Comparison of ENCODE assay signal across 21 mouse cellular contexts in genomic region chr10:20202171-20202570, GRCm38 (mm10). TPM values are rescaled to one million over a fixed set of nuclear protein-coding genes. Genes with fewer than 3 reads are reported as not detected.
DNase-seq lines count a peak whose midpoint lies in the region; ATAC-seq and TF ChIP-seq lines count a peak whose summit lies in the region.
"Had no signal": no experiment of that assay in that cellular context is flagged by ENCODE, and none has a peak within 500 bp of the region (broad histone marks: within the 10 kb centered on the region; RNA-seq: fewer than 3 reads in every experiment).

No protein-coding gene starts in this region.

- peak; percentile 36; the same call in 1 of the 2 replicates for ATAC-seq in heart, postnatal 0 days (ENCODE audit: insufficient read depth, low read depth)
- no peak; the same call in 1 of the 2 replicates for ATAC-seq in intestine, embryonic 15.5 days
- ATAC-seq: forebrain, embryonic 15.5 days had no signal

- TF ChIP-seq CTCF in heart, postnatal 0 days (IDR thresholded peaks at IDR 0.05; ENCODE audit: low read depth) = no peak
- TF ChIP-seq CTCF in layer of hippocampus, adult 2 months (conservative IDR thresholded peaks at IDR 0.05) = no peak

- H3K27me3 ChIP-seq in heart, postnatal 0 days (ENCODE audit: control insufficient read depth, insufficient read depth, low read length) = no peaks in the 10 kb centered on the region
- no peaks in the 10 kb centered on the region for H3K27me3 ChIP-seq in intestine, embryonic 15.5 days (replicated peaks)
- H3K27me3 ChIP-seq in embryonic facial prominence, embryonic 10.5 days (replicated peaks; ENCODE audit: low read depth, poor library complexity, severe bottlenecking) = no peaks in the 10 kb centered on the region
- H3K27me3 ChIP-seq: forebrain, embryonic 15.5 days; liver, embryonic 15.5 days; neural tube, embryonic 13.5 days had no signal

- no peak overlapping the region for H3K4me3 ChIP-seq in heart, postnatal 0 days (ENCODE audit: low read depth, low read length)
- no peak overlapping the region for H3K4me3 ChIP-seq in layer of hippocampus, adult 2 months
- no peak overlapping the region for H3K4me3 ChIP-seq in intestine, embryonic 15.5 days (replicated peaks)
- H3K4me3 ChIP-seq in embryonic facial prominence, embryonic 10.5 days = no peak overlapping the region
- H3K4me3 ChIP-seq: forebrain, embryonic 15.5 days; liver, embryonic 15.5 days; midbrain, embryonic 12.5 days; neural tube, embryonic 13.5 days had no signal

- TF ChIP-seq EP300 in heart, postnatal 0 days (IDR thresholded peaks at IDR 0.05; ENCODE audit: low read depth) = no peak

- no peaks in the 10 kb centered on the region for H3K9me3 ChIP-seq in heart, postnatal 0 days (replicated peaks; ENCODE audit: control insufficient read depth, low read length)
- H3K9me3 ChIP-seq in intestine, embryonic 15.5 days = no peaks in the 10 kb centered on the region
- H3K9me3 ChIP-seq in embryonic facial prominence, embryonic 10.5 days = no peaks in the 10 kb centered on the region
- H3K9me3 ChIP-seq: forebrain, embryonic 15.5 days; liver, embryonic 15.5 days; midbrain, embryonic 12.5 days; neural tube, embryonic 13.5 days had no signal

- 51% methylated on average over 9 of the region's 9 CpGs for WGBS in heart, postnatal 0 days
- WGBS in intestine, embryonic 15.5 days = 48% methylated on average over 9 of the region's 9 CpGs
- 62% methylated on average over 9 of the region's 9 CpGs for WGBS in embryonic facial prominence, embryonic 10.5 days

- no peaks in the 10 kb centered on the region for H3K4me1 ChIP-seq in heart, postnatal 0 days (ENCODE audit: control insufficient read depth, insufficient read depth)
- H3K4me1 ChIP-seq in intestine, embryonic 15.5 days (replicated peaks) = peaks cover 8% of the 10 kb centered on the region
- H3K4me1 ChIP-seq in embryonic facial prominence, embryonic 10.5 days = peaks cover 35% of the 10 kb centered on the region

- H3K36me3 ChIP-seq in heart, postnatal 0 days (replicated peaks; ENCODE audit: control insufficient read depth, insufficient read depth, low read length) = no peaks in the 10 kb centered on the region
- no peaks in the 10 kb centered on the region for H3K36me3 ChIP-seq in intestine, embryonic 15.5 days
- H3K36me3 ChIP-seq in embryonic facial prominence, embryonic 10.5 days (replicated peaks) = no peaks in the 10 kb centered on the region
- H3K36me3 ChIP-seq: forebrain, embryonic 15.5 days; liver, embryonic 15.5 days; midbrain, embryonic 12.5 days; neural tube, embryonic 13.5 days had no signal

- H3K4me2 ChIP-seq in heart, postnatal 0 days (ENCODE audit: low read depth, low read length) = no peak overlapping the region
- H3K4me2 ChIP-seq in intestine, embryonic 15.5 days (replicated peaks) = no peak overlapping the region
- H3K4me2 ChIP-seq: forebrain, embryonic 15.5 days; heart, embryonic 11.5 days; hindbrain, embryonic 14.5 days; liver, embryonic 15.5 days; midbrain, embryonic 12.5 days; neural tube, embryonic 13.5 days had no signal

- no peak overlapping the region for H3K27ac ChIP-seq in heart, postnatal 0 days (ENCODE audit: low read depth)
- peak overlapping the region; percentile 78 for H3K27ac ChIP-seq in layer of hippocampus, adult 2 months
- H3K27ac ChIP-seq in intestine, embryonic 15.5 days = peak overlapping the region; percentile 57
- no peak overlapping the region for H3K27ac ChIP-seq in embryonic facial prominence, embryonic 10.5 days (replicated peaks)
- H3K27ac ChIP-seq: forebrain, embryonic 15.5 days; hindbrain, embryonic 14.5 days; liver, embryonic 15.5 days; midbrain, embryonic 12.5 days; neural tube, embryonic 13.5 days had no signal

- DNase-seq in heart, postnatal 0 days (ENCODE audit: low spot score) = no peak
- DNase-seq in heart, adult 9 months (ENCODE audit: low spot score in 2 of 2) = no peak
- DNase-seq in layer of hippocampus, adult 2 months (ENCODE audit: low spot score in 2 of 2) = no peak
- DNase-seq in layer of hippocampus, adult 18-20 months (ENCODE audit: low spot score in 2 of 2) = no peak
- DNase-seq in Muller cell, postnatal 12 days (ENCODE audit: inconsistent ontology term) = peak; percentile 10
- DNase-seq in embryonic facial prominence, embryonic 10.5 days (ENCODE audit: low spot score) = no peak
- DNase-seq in adrenal gland, postnatal 10 days = no peak
- DNase-seq: B cell, adult 2 months; cerebellum, adult 18-20 months; gastrocnemius, postnatal 25 days; kidney, postnatal 10 days; lung, postnatal 10 days; right cerebral cortex, postnatal 14 days; thymus, postnatal 14 days had no signal

- no peak overlapping the region for H3K9ac ChIP-seq in heart, postnatal 0 days (replicated peaks; ENCODE audit: low read depth, low read length)
- no peak overlapping the region for H3K9ac ChIP-seq in intestine, embryonic 15.5 days
- H3K9ac ChIP-seq: forebrain, embryonic 15.5 days; hindbrain, embryonic 14.5 days; liver, embryonic 15.5 days; midbrain, embryonic 12.5 days; neural tube, embryonic 13.5 days had no signal

RNA-seq across cellular contexts. Expression of gene Map7, which starts 53.9 kb away (rescaled TPM):
- 5.9 and 22.5 TPM in 2 replicates for total RNA-seq in heart, postnatal 0 days (2014; rRNA removed; ENCODE audit: low replicate concordance)
- polyA plus RNA-seq in heart, postnatal 0 days (2015; fragmentation: Nextera tagmentation; extraction: Ambion mirVana) = 7.0 and 7.5 TPM in 2 replicates
- total RNA-seq in layer of hippocampus, adult 2 months (2021) = 100 to 1,000 TPM; 109 to 127 TPM
- 100 to 1,000 TPM; 117 to 134 TPM for total RNA-seq in layer of hippocampus, adult 18-20 months (2021)
- polyA plus RNA-seq in intestine, embryonic 15.5 days (2015; fragmentation: Nextera tagmentation; extraction: Ambion mirVana) = 36.6 and 37.5 TPM in 2 replicates
- polyA plus RNA-seq in embryonic facial prominence, embryonic 10.5 days (2016; fragmentation: Nextera tagmentation; extraction: Ambion mirVana) = 6.6 and 8.1 TPM in 2 replicates
- total RNA-seq in adrenal gland, postnatal 10 days (2021) = 10 to 100 TPM; 15.9 to 18.7 TPM

Comparison
In these comparisons a context has a peak if more than half of its experiments do, and no peak if none do; other contexts are left out.
1. H3K27ac ChIP-seq: peak in layer of hippocampus, adult 2 months (single experiment) and intestine, embryonic 15.5 days (single experiment); none in heart, postnatal 0 days (single experiment) and embryonic facial prominence, embryonic 10.5 days (single experiment).